Mouse (Mus musculus): Measurements from ENCODE around the gene D5Ertd579e. TPM values are rescaled to one million over a fixed set of nuclear protein-coding genes. Genes with fewer than 3 reads are reported as not detected.

The D5Ertd579e gene
- 18.3 and 18.6 TPM in 2 replicates for polyA plus RNA-seq (2015; fragmentation: Nextera tagmentation; extraction: Ambion mirVana)

GRCm38 (mm10) chr5:36695461-36696231 lies at the start of gene D5Ertd579e:
D5Ertd579e (minus strand) TSS chr5:36696024.
- H3K9ac ChIP-seq = peak within 1 kb of the TSS; percentile 82
- 3% methylated on average over 99 of the region's 104 CpGs for WGBS

GRCm38 (mm10) chr5:36742126-36742848 lies 46.5 kb upstream of the D5Ertd579e start:
- WGBS = 38% methylated on average over 16 of the region's 16 CpGs
- Histone ChIP-seq H3K9ac (no peak overlapping the region), H3K27me3 (no peaks in the 10 kb centered on the region), H3K9me3 (replicated peaks) (no peaks in the 10 kb centered on the region), H3K4me3 (replicated peaks) (no peak overlapping the region), H3K4me2 (replicated peaks) (0 out of 2 replicates have a peak overlapping the region, but pooled peaks have one; percentile 13), H3K4me1 (peaks cover 14% of the 10 kb centered on the region), H3K27ac (replicated peaks) (no peak overlapping the region), H3K36me3 (no peaks in the 10 kb centered on the region)
- no peak for ATAC-seq (ENCODE audit: insufficient number of reproducible peaks, low FRiP score, low TSS enrichment, low read depth)

More at GRCm38 (mm10) chr5:36695461-36696231, at the start of gene D5Ertd579e:
- peak within 1 kb of the TSS; percentile 94 for H3K4me2 ChIP-seq (replicated peaks)
- no peaks in the 10 kb centered on the region for H3K9me3 ChIP-seq (replicated peaks)
- 0 out of 2 replicates have a peak, but pooled peaks cover 8% of the 10 kb centered on the region for H3K36me3 ChIP-seq
- peak within 1 kb of the TSS; percentile 87 for H3K27ac ChIP-seq (replicated peaks)
- ATAC-seq (ENCODE audit: insufficient number of reproducible peaks, low FRiP score, low TSS enrichment, low read depth) = peak; percentile 96
- H3K4me3 ChIP-seq (replicated peaks) = peak within 1 kb of the TSS; percentile 81
- H3K27me3 ChIP-seq = no peaks in the 10 kb centered on the region
- peaks cover 28% of the 10 kb centered on the region for H3K4me1 ChIP-seq

- 46% methylated on average over 4 of the region's 4 CpGs for WGBS
- H3K9me3 ChIP-seq (replicated peaks) = no peaks in the 10 kb centered on the region
- H3K27me3 ChIP-seq = no peaks in the 10 kb centered on the region
- no peak overlapping the region for H3K27ac ChIP-seq (replicated peaks)
- H3K9ac ChIP-seq = no peak overlapping the region
- no peak overlapping the region for H3K4me2 ChIP-seq (replicated peaks)
- no peaks in the 10 kb centered on the region for H3K36me3 ChIP-seq
- ATAC-seq (ENCODE audit: insufficient number of reproducible peaks, low FRiP score, low TSS enrichment, low read depth) = no peak
- H3K4me3 ChIP-seq (replicated peaks) = no peak overlapping the region
- no peaks in the 10 kb centered on the region for H3K4me1 ChIP-seq
These were observed 44.0 kb upstream of the D5Ertd579e start for GRCm38 (mm10) chr5:36739829-36740228.

- no peaks in the 10 kb centered on the region for H3K27me3 ChIP-seq
- H3K27ac ChIP-seq (replicated peaks) = no peak overlapping the region
- WGBS = 48% methylated on average over 16 of the region's 16 CpGs
- H3K4me3 ChIP-seq (replicated peaks) = no peak overlapping the region
- H3K4me1 ChIP-seq = no peaks in the 10 kb centered on the region
- H3K9me3 ChIP-seq (replicated peaks) = no peaks in the 10 kb centered on the region
- H3K36me3 ChIP-seq = no peaks in the 10 kb centered on the region
- no peak; the same call in 1 of the 2 replicates for ATAC-seq (ENCODE audit: insufficient number of reproducible peaks, low FRiP score, low TSS enrichment, low read depth)
- H3K4me2 ChIP-seq (replicated peaks) = no peak overlapping the region
- H3K9ac ChIP-seq = no peak overlapping the region
These were observed 43.2 kb upstream of the D5Ertd579e start for GRCm38 (mm10) chr5:36738799-36739615.

GRCm38 (mm10) chr5:36737765-36738164 lies 41.9 kb upstream of the D5Ertd579e start:
- H3K36me3 ChIP-seq = no peaks in the 10 kb centered on the region
- no peak overlapping the region for H3K4me3 ChIP-seq (replicated peaks)
- ATAC-seq (ENCODE audit: insufficient number of reproducible peaks, low FRiP score, low TSS enrichment, low read depth) = no peak
- no peak overlapping the region for H3K4me2 ChIP-seq (replicated peaks)
- WGBS = 52% methylated on average over 4 of the region's 4 CpGs
- H3K27me3 ChIP-seq = no peaks in the 10 kb centered on the region
- no peaks in the 10 kb centered on the region for H3K9me3 ChIP-seq (replicated peaks)
- H3K27ac ChIP-seq (replicated peaks) = no peak overlapping the region
- H3K4me1 ChIP-seq = no peaks in the 10 kb centered on the region
- no peak overlapping the region for H3K9ac ChIP-seq

- Histone ChIP-seq H3K27me3 (no peaks in the 10 kb centered on the region), H3K4me3 (replicated peaks) (no peak overlapping the region), H3K4me2 (replicated peaks) (no peak overlapping the region), H3K27ac (replicated peaks) (no peak overlapping the region), H3K36me3 (no peaks in the 10 kb centered on the region), H3K4me1 (no peaks in the 10 kb centered on the region), H3K9ac (no peak overlapping the region), H3K9me3 (replicated peaks) (no peaks in the 10 kb centered on the region)
- 69% methylated on average over 8 of the region's 8 CpGs for WGBS
- no peak for ATAC-seq (ENCODE audit: insufficient number of reproducible peaks, low FRiP score, low TSS enrichment, low read depth)
These were observed 40.2 kb upstream of the D5Ertd579e start for GRCm38 (mm10) chr5:36736009-36736408.

- Histone ChIP-seq H3K4me1 (no peaks in the 10 kb centered on the region), H3K27me3 (no peaks in the 10 kb centered on the region), H3K4me3 (replicated peaks) (no peak overlapping the region), H3K9me3 (replicated peaks) (no peaks in the 10 kb centered on the region), H3K27ac (replicated peaks) (no peak overlapping the region), H3K9ac (no peak overlapping the region), H3K36me3 (no peaks in the 10 kb centered on the region), H3K4me2 (replicated peaks) (no peak overlapping the region)
- WGBS = 72% methylated on average over 6 of the region's 6 CpGs
- no peak for ATAC-seq (ENCODE audit: insufficient number of reproducible peaks, low FRiP score, low TSS enrichment, low read depth)
These were observed 39.3 kb upstream of the D5Ertd579e start for GRCm38 (mm10) chr5:36735106-36735505.

GRCm38 (mm10) chr5:36733405-36733804 lies 37.6 kb upstream of the D5Ertd579e start:
- no peaks in the 10 kb centered on the region for H3K27me3 ChIP-seq
- ATAC-seq (ENCODE audit: insufficient number of reproducible peaks, low FRiP score, low TSS enrichment, low read depth) = no peak
- WGBS = 72% methylated on average over 3 of the region's 3 CpGs

GRCm38 (mm10) chr5:36731901-36732652 lies 36.3 kb upstream of the D5Ertd579e start:
- no peaks in the 10 kb centered on the region for H3K36me3 ChIP-seq
- no peak for ATAC-seq (ENCODE audit: insufficient number of reproducible peaks, low FRiP score, low TSS enrichment, low read depth)
- no peaks in the 10 kb centered on the region for H3K27me3 ChIP-seq
- 60% methylated on average over 7 of the region's 7 CpGs for WGBS
- no peak overlapping the region for H3K9ac ChIP-seq
- no peaks in the 10 kb centered on the region for H3K4me1 ChIP-seq
- H3K9me3 ChIP-seq (replicated peaks) = no peaks in the 10 kb centered on the region
- no peak overlapping the region for H3K27ac ChIP-seq (replicated peaks)
- no peak overlapping the region for H3K4me3 ChIP-seq (replicated peaks)
- no peak overlapping the region for H3K4me2 ChIP-seq (replicated peaks)

More at GRCm38 (mm10) chr5:36733405-36733804, 37.6 kb upstream of the D5Ertd579e start:
- Histone ChIP-seq H3K36me3 (no peaks in the 10 kb centered on the region), H3K27ac (replicated peaks) (no peak overlapping the region), H3K4me2 (replicated peaks) (no peak overlapping the region), H3K4me3 (replicated peaks) (no peak overlapping the region), H3K4me1 (no peaks in the 10 kb centered on the region), H3K9ac (no peak overlapping the region), H3K9me3 (replicated peaks) (no peaks in the 10 kb centered on the region)

GRCm38 (mm10) chr5:36730689-36731088 lies 34.9 kb upstream of the D5Ertd579e start:
- no peaks in the 10 kb centered on the region for H3K27me3 ChIP-seq
- no peak overlapping the region for H3K27ac ChIP-seq (replicated peaks)
- H3K9ac ChIP-seq = no peak overlapping the region
- WGBS = 60% methylated on average over 3 of the region's 3 CpGs
- ATAC-seq (ENCODE audit: insufficient number of reproducible peaks, low FRiP score, low TSS enrichment, low read depth) = no peak
- H3K4me3 ChIP-seq (replicated peaks) = no peak overlapping the region
- H3K36me3 ChIP-seq = no peaks in the 10 kb centered on the region
- no peak overlapping the region for H3K4me2 ChIP-seq (replicated peaks)
- no peaks in the 10 kb centered on the region for H3K9me3 ChIP-seq (replicated peaks)
- H3K4me1 ChIP-seq = no peaks in the 10 kb centered on the region
